ENCODE assay signal across 33 mouse cellular contexts in genomic region chr5:151348418-151348817, GRCm38 (mm10).
"Had no signal": no experiment of that assay in that cellular context is flagged by ENCODE, and none has a peak within 500 bp of the region (broad histone marks: within the 10 kb centered on the region; RNA-seq: fewer than 3 reads in every experiment).

No protein-coding gene starts in this region.

- H3K9me3 ChIP-seq: heart, embryonic 12.5 days; heart, embryonic 13.5 days; heart, embryonic 15.5 days; hindbrain, embryonic 12.5 days; hindbrain, embryonic 13.5 days; hindbrain, embryonic 15.5 days; intestine, embryonic 15.5 days; kidney, embryonic 15.5 days had no signal

- H3K4me3 ChIP-seq: heart, embryonic 12.5 days; heart, embryonic 13.5 days; heart, embryonic 15.5 days; hindbrain, embryonic 10.5 days; hindbrain, embryonic 12.5 days; hindbrain, embryonic 13.5 days; hindbrain, embryonic 15.5 days; intestine, embryonic 15.5 days; kidney, embryonic 15.5 days; layer of hippocampus, adult 2 months; left cerebral cortex, adult 2 months had no signal

- ATAC-seq: hindbrain, embryonic 16.5 days; hindbrain, postnatal 0 days; inflammation-experienced regulatory T-cells, adult 6 months; intestine, embryonic 15.5 days; intestine, embryonic 16.5 days; intestine, postnatal 0 days had no signal

- H3K36me3 ChIP-seq: heart, embryonic 12.5 days; heart, embryonic 13.5 days; heart, embryonic 15.5 days; hindbrain, embryonic 10.5 days; hindbrain, embryonic 12.5 days; hindbrain, embryonic 13.5 days; hindbrain, embryonic 15.5 days; intestine, embryonic 15.5 days; kidney, embryonic 15.5 days had no signal

- H3K27me3 ChIP-seq: heart, embryonic 12.5 days; heart, embryonic 13.5 days; heart, embryonic 15.5 days; hindbrain, embryonic 12.5 days; hindbrain, embryonic 13.5 days; hindbrain, embryonic 15.5 days; intestine, embryonic 15.5 days; kidney, embryonic 15.5 days had no signal

- H3K27ac ChIP-seq: heart, embryonic 13.5 days; heart, embryonic 15.5 days; hindbrain, embryonic 10.5 days; hindbrain, embryonic 12.5 days; hindbrain, embryonic 13.5 days; hindbrain, embryonic 14.5 days; hindbrain, embryonic 15.5 days; hindbrain, postnatal 0 days; intestine, embryonic 15.5 days; kidney, embryonic 15.5 days; kidney, postnatal 0 days; layer of hippocampus, adult 2 months; left cerebral cortex, adult 2 months had no signal

- DNase-seq: heart, postnatal 10 days; heart, postnatal 14 days; heart, postnatal 36 days; heart, postnatal 4 days; kidney, adult 11 months; kidney, adult 2 months; kidney, adult 8-10 months; kidney, adult 9 months; kidney, postnatal 10 days; kidney, postnatal 14 days; kidney, postnatal 25 days; kidney, postnatal 36 days; kidney, postnatal 4 days; layer of hippocampus, adult 9-11 months; layer of hippocampus, postnatal 36 days had no signal

- H3K4me1 ChIP-seq: heart, embryonic 12.5 days; heart, embryonic 13.5 days; heart, embryonic 15.5 days; hindbrain, embryonic 10.5 days; hindbrain, embryonic 12.5 days; hindbrain, embryonic 13.5 days; hindbrain, embryonic 15.5 days; intestine, embryonic 15.5 days; kidney, embryonic 15.5 days had no signal
